Mouse (Mus musculus) neural tube, embryonic 12.5 days (tissue): ENCODE data around the gene Nos3. TPM values are rescaled to one million over a fixed set of nuclear protein-coding genes. Genes with fewer than 3 reads are reported as not detected.

Experiments used
- ATAC-seq: fragments of 200-750 bp; cut with Nextera tagmentation; 2 replicates; pipeline ENCODE4 v1.8.0; 2017; ENCODE audit warnings: low read depth, mild to moderate bottlenecking, moderate TSS enrichment, moderate library complexity; ENCODE audit not compliant: low FRiP score
- H3K27ac ChIP-seq: fragments of 300-500 bp; sonication (generic); 2 replicates; pipeline ENCODE4 v1.5.1; 2016
- H3K27me3 ChIP-seq: fragments of 300-500 bp; sonication (generic); replicated peaks from 2 replicates; pipeline ENCODE4 v1.6.1; 2016; ENCODE audit warnings: mild to moderate bottlenecking
- H3K36me3 ChIP-seq: fragments of 300-500 bp; sonication (generic); 2 replicates; pipeline ENCODE4 v1.6.1; 2016; ENCODE audit warnings: mild to moderate bottlenecking
- H3K4me1 ChIP-seq: fragments of 300-500 bp; sonication (generic); 2 replicates; pipeline ENCODE4 v1.6.1; 2016
- H3K4me2 ChIP-seq: fragments of 300-500 bp; sonication (generic); replicated peaks from 2 replicates; pipeline ENCODE4 v1.6.1; 2016; ENCODE audit warnings: mild to moderate bottlenecking
- H3K4me3 ChIP-seq: fragments of 300-500 bp; sonication (generic); 2 replicates; pipeline ENCODE4 v1.5.1; 2016
- H3K9ac ChIP-seq: fragments of 300-500 bp; sonication (generic); 2 replicates; pipeline ENCODE4 v1.6.1; 2016; ENCODE audit warnings: mild to moderate bottlenecking
- H3K9me3 ChIP-seq: fragments of 300-500 bp; sonication (generic); 2 replicates; pipeline ENCODE4 v1.6.1; 2016; ENCODE audit warnings: mild to moderate bottlenecking
- WGBS: fragments of 180-500 bp; shearing (Covaris S2); methylation state at CpG from one replicate; pipeline ENCODE4 v1.1.7; 2016; 5-methylcytosine and 5-hydroxymethylcytosine counted together
- polyA plus RNA-seq: library from polyadenylated mRNA; unstranded; fragments of >200 nt; fragmentation: Nextera tagmentation; extraction: Ambion mirVana; gene quantifications from 2 replicates; pipeline ENCODE4 v1.2.1, GENCODE M21; 2016

Gene Nos3
- polyA plus RNA-seq, 1 experiment from 2014 or later = 9.4 TPM

GRCm38 (mm10) chr5:24347186-24347875, 17.3 kb upstream of the Nos3 start:
- no peak overlapping the region for H3K27ac ChIP-seq

GRCm38 (mm10) chr5:24348128-24348527, 16.5 kb upstream of the Nos3 start:
- peak overlapping the region; percentile 98 for H3K4me2 ChIP-seq
- H3K27me3 ChIP-seq = peaks cover 22% of the 10 kb centered on the region
- no peaks in the 10 kb centered on the region for H3K9me3 ChIP-seq
- peaks cover 82% of the 10 kb centered on the region for H3K4me1 ChIP-seq
- peak overlapping the region; percentile 48 for H3K4me3 ChIP-seq
- H3K9ac ChIP-seq = peak overlapping the region; percentile 65
- ATAC-seq = peak; percentile 7; the same call in 1 of the 2 replicates
- WGBS = under 1% methylated on average over 41 of the region's 41 CpGs
- H3K36me3 ChIP-seq = no peaks in the 10 kb centered on the region
- no peak overlapping the region for H3K27ac ChIP-seq

More at GRCm38 (mm10) chr5:24347186-24347875, 17.3 kb upstream of the Nos3 start:
- no peak overlapping the region for H3K4me3 ChIP-seq
- H3K4me2 ChIP-seq = peak overlapping the region; percentile 98
- WGBS = 50% methylated on average over 7 of the region's 7 CpGs
- peaks cover 80% of the 10 kb centered on the region for H3K4me1 ChIP-seq
- H3K36me3 ChIP-seq = no peaks in the 10 kb centered on the region
- no peaks in the 10 kb centered on the region for H3K9me3 ChIP-seq
- ATAC-seq = no peak
- 0 out of 2 replicates have a peak overlapping the region, but pooled peaks have one; percentile 10 for H3K9ac ChIP-seq
- H3K27me3 ChIP-seq = peaks cover 22% of the 10 kb centered on the region

GRCm38 (mm10) chr5:24348546-24348945, 16.1 kb upstream of the Nos3 start:
- 1% methylated on average over 30 of the region's 30 CpGs for WGBS
- Histone ChIP-seq H3K4me1 (peaks cover 82% of the 10 kb centered on the region), H3K4me2 (peak overlapping the region; percentile 98), H3K9ac (peak overlapping the region; percentile 65), H3K4me3 (peak overlapping the region; percentile 48), H3K36me3 (no peaks in the 10 kb centered on the region), H3K27me3 (peaks cover 22% of the 10 kb centered on the region), H3K27ac (no peak overlapping the region), H3K9me3 (no peaks in the 10 kb centered on the region)
- ATAC-seq = no peak

- peaks cover 22% of the 10 kb centered on the region for H3K27me3 ChIP-seq
- H3K9ac ChIP-seq = peak overlapping the region; percentile 86; the same call in 1 of the 2 replicates
- H3K36me3 ChIP-seq = no peaks in the 10 kb centered on the region
- WGBS = 61% methylated on average over 3 of the region's 3 CpGs
- no peak overlapping the region for H3K27ac ChIP-seq
- no peak for ATAC-seq
- H3K4me2 ChIP-seq = peak overlapping the region; percentile 98
- H3K9me3 ChIP-seq = no peaks in the 10 kb centered on the region
- peak overlapping the region; percentile 77 for H3K4me3 ChIP-seq
- H3K4me1 ChIP-seq = peaks cover 73% of the 10 kb centered on the region
Observed at GRCm38 (mm10) chr5:24350073-24350472, 14.5 kb upstream of the Nos3 start.

- Histone ChIP-seq H3K9ac (peak overlapping the region; percentile 86), H3K9me3 (no peaks in the 10 kb centered on the region), H3K4me2 (peak overlapping the region; percentile 98), H3K27ac (peak overlapping the region; percentile 68; the same call in 1 of the 2 replicates), H3K36me3 (no peaks in the 10 kb centered on the region), H3K27me3 (peaks cover 22% of the 10 kb centered on the region), H3K4me1 (peaks cover 67% of the 10 kb centered on the region), H3K4me3 (peak overlapping the region; percentile 77)
- WGBS = 34% methylated on average over 15 of the region's 15 CpGs
- no peak for ATAC-seq
Observed at GRCm38 (mm10) chr5:24350531-24351250, 13.9 kb upstream of the Nos3 start.

GRCm38 (mm10) chr5:24351278-24351677, 13.3 kb upstream of the Nos3 start, which contains the start of gene Kcnh2:
Gene Kcnh2 (minus strand): TSS chr5:24351604.
- H3K4me3 ChIP-seq = peak within 1 kb of the TSS; percentile 77
- no peaks in the 10 kb centered on the region for H3K9me3 ChIP-seq
- H3K27me3 ChIP-seq = peaks cover 22% of the 10 kb centered on the region
- peak within 1 kb of the TSS; percentile 98 for H3K4me2 ChIP-seq
- WGBS = 0% methylated on average over 38 of the region's 53 CpGs
- ATAC-seq = peak; percentile 42
- peaks cover 67% of the 10 kb centered on the region for H3K4me1 ChIP-seq
- H3K36me3 ChIP-seq = no peaks in the 10 kb centered on the region
- peak within 1 kb of the TSS; percentile 86 for H3K9ac ChIP-seq
- peak within 1 kb of the TSS; percentile 98 for H3K27ac ChIP-seq

- Histone ChIP-seq H3K36me3 (no peaks in the 10 kb centered on the region), H3K9ac (peak overlapping the region; percentile 86), H3K4me1 (peaks cover 67% of the 10 kb centered on the region), H3K27ac (peak overlapping the region; percentile 98), H3K9me3 (no peaks in the 10 kb centered on the region), H3K4me3 (peak overlapping the region; percentile 77), H3K27me3 (peaks cover 22% of the 10 kb centered on the region), H3K4me2 (peak overlapping the region; percentile 98)
- WGBS = under 1% methylated on average over 41 of the region's 41 CpGs
- peak; percentile 82 for ATAC-seq
Observed at GRCm38 (mm10) chr5:24351701-24352171, 12.9 kb upstream of the Nos3 start.

- no peaks in the 10 kb centered on the region for H3K9me3 ChIP-seq
- peak overlapping the region; percentile 77 for H3K4me3 ChIP-seq
- peaks cover 65% of the 10 kb centered on the region for H3K4me1 ChIP-seq
- peak; percentile 39 for ATAC-seq
- peak overlapping the region; percentile 98 for H3K4me2 ChIP-seq
- H3K27me3 ChIP-seq = peaks cover 21% of the 10 kb centered on the region
- peak overlapping the region; percentile 86 for H3K9ac ChIP-seq
- 1% methylated on average over 24 of the region's 24 CpGs for WGBS
- peak overlapping the region; percentile 98 for H3K27ac ChIP-seq
- H3K36me3 ChIP-seq = no peaks in the 10 kb centered on the region
Observed at GRCm38 (mm10) chr5:24352251-24352859, 12.3 kb upstream of the Nos3 start.

- H3K9ac ChIP-seq = no peak overlapping the region; the same call in 1 of the 2 replicates
- peak overlapping the region; percentile 98 for H3K4me2 ChIP-seq
- 38% methylated on average over 4 of the region's 4 CpGs for WGBS
- H3K9me3 ChIP-seq = no peaks in the 10 kb centered on the region
- no peak overlapping the region for H3K4me3 ChIP-seq
- no peak for ATAC-seq
- H3K27me3 ChIP-seq = peaks cover 19% of the 10 kb centered on the region
- no peaks in the 10 kb centered on the region for H3K36me3 ChIP-seq
- H3K4me1 ChIP-seq = peaks cover 55% of the 10 kb centered on the region
- H3K27ac ChIP-seq = peak overlapping the region; percentile 98; the same call in 1 of the 2 replicates
Observed at GRCm38 (mm10) chr5:24353327-24353726, 11.3 kb upstream of the Nos3 start.

- H3K4me1 ChIP-seq = peaks cover 24% of the 10 kb centered on the region
- H3K36me3 ChIP-seq = no peaks in the 10 kb centered on the region
- no peaks in the 10 kb centered on the region for H3K9me3 ChIP-seq
- no peak overlapping the region for H3K4me3 ChIP-seq
- no peak overlapping the region for H3K9ac ChIP-seq
- H3K27me3 ChIP-seq = no peaks in the 10 kb centered on the region
- H3K27ac ChIP-seq = no peak overlapping the region
- ATAC-seq = no peak
- H3K4me2 ChIP-seq = no peak overlapping the region
- WGBS = 61% methylated on average over 4 of the region's 4 CpGs
Observed at GRCm38 (mm10) chr5:24356764-24357163, 7.8 kb upstream of the Nos3 start.

- H3K9me3 ChIP-seq = no peaks in the 10 kb centered on the region
- no peak overlapping the region for H3K27ac ChIP-seq
- ATAC-seq = no peak
- H3K4me3 ChIP-seq = no peak overlapping the region
- no peak overlapping the region for H3K9ac ChIP-seq
- H3K4me1 ChIP-seq = peaks cover 17% of the 10 kb centered on the region
- no peak overlapping the region for H3K4me2 ChIP-seq
- H3K27me3 ChIP-seq = no peaks in the 10 kb centered on the region
- WGBS = 17% methylated on average over 7 of the region's 7 CpGs
- no peaks in the 10 kb centered on the region for H3K36me3 ChIP-seq
Observed at GRCm38 (mm10) chr5:24357461-24357860, 7.1 kb upstream of the Nos3 start.
